Mouse (Mus musculus) gastrocnemius, postnatal 36 days (tissue): Measurements from ENCODE around the gene Foxe1. TPM values are rescaled to one million over a fixed set of nuclear protein-coding genes. Genes with fewer than 3 reads are reported as not detected.

Experiments used
- DNase-seq, 2 experiments: peaks; one replicate each; pipeline ENCODE4 v3.0.0; 2022
- intact Hi-C: fragments of 180-260 bp; cut with DNase I; formaldehyde crosslinking; loops from one replicate; pipeline ENCODE4 v1.15.1; 2025
- long read RNA-seq, 2 experiments: library from polyadenylated mRNA; stranded (forward); transcript quantifications; one replicate each; pipeline ENCODE4 v2.0.0; 2021
- total RNA-seq, 2 experiments: library from RNA; stranded (reverse); gene quantifications; 2 replicates each; pipeline ENCODE4 v1.2.3; 2021

The Foxe1 gene
- not detected for total RNA-seq
- long read RNA-seq, experiment 1 = 0 reads
- long read RNA-seq, experiment 2 = 0 reads

GRCm38 (mm10) chr4:46343596-46344260 lies at the start of gene Foxe1:
Gene Foxe1, plus strand, starts transcription at chr4:46343609.
- intact Hi-C loops = no loop called here
- no peak for DNase-seq

- intact Hi-C loops = no loop called here
These were observed 39.3 kb upstream of the Foxe1 start for GRCm38 (mm10) chr4:46304071-46304470.

GRCm38 (mm10) chr4:46304757-46305384 lies 38.5 kb upstream of the Foxe1 start:
- intact Hi-C loops = no loop called here

More at GRCm38 (mm10) chr4:46304071-46304470, 39.3 kb upstream of the Foxe1 start:
- DNase-seq = peak; percentile 44 to 46

GRCm38 (mm10) chr4:46305436-46305835 lies 38.0 kb upstream of the Foxe1 start:
- no peak for DNase-seq

More at GRCm38 (mm10) chr4:46304757-46305384, 38.5 kb upstream of the Foxe1 start:
- peak; percentile 79 to 83 for DNase-seq

GRCm38 (mm10) chr4:46307341-46307740 lies 36.1 kb upstream of the Foxe1 start:
- intact Hi-C loops = no loop called here
- DNase-seq = no peak

More at GRCm38 (mm10) chr4:46305436-46305835, 38.0 kb upstream of the Foxe1 start:
- intact Hi-C loops = no loop called here

- no peak for DNase-seq
- intact Hi-C loops = no loop called here
These were observed 35.5 kb upstream of the Foxe1 start for GRCm38 (mm10) chr4:46307869-46308268.

- no peak for DNase-seq
- intact Hi-C loops = no loop called here
These were observed 31.8 kb upstream of the Foxe1 start for GRCm38 (mm10) chr4:46311631-46312030.

- intact Hi-C loops = no loop called here
- DNase-seq = no peak
These were observed 21.5 kb upstream of the Foxe1 start for GRCm38 (mm10) chr4:46321730-46322389.

GRCm38 (mm10) chr4:46322715-46323114 lies 20.7 kb upstream of the Foxe1 start:
- DNase-seq = no peak
- intact Hi-C loops = no loop called here

GRCm38 (mm10) chr4:46328906-46329305 lies 14.5 kb upstream of the Foxe1 start:
- intact Hi-C loops = no loop called here
- DNase-seq = no peak

GRCm38 (mm10) chr4:46335846-46336245 lies 7.6 kb upstream of the Foxe1 start:
- intact Hi-C loops = no loop called here
- DNase-seq = no peak

GRCm38 (mm10) chr4:46337990-46338389 lies 5.4 kb upstream of the Foxe1 start:
- intact Hi-C loops = no loop called here
- DNase-seq = no peak

GRCm38 (mm10) chr4:46339026-46339425 lies 4.4 kb upstream of the Foxe1 start:
- DNase-seq = no peak
- intact Hi-C loops = no loop called here

- intact Hi-C loops = no loop called here
- no peak for DNase-seq
These were observed 3.8 kb upstream of the Foxe1 start for GRCm38 (mm10) chr4:46339584-46339983.

- intact Hi-C loops = no loop called here
- no peak for DNase-seq
These were observed 1.4 kb upstream of the Foxe1 start for GRCm38 (mm10) chr4:46341831-46342680.

GRCm38 (mm10) chr4:46342711-46343286 lies 610 bp upstream of the Foxe1 start:
- intact Hi-C loops = no loop called here
- no peak for DNase-seq

- intact Hi-C loops = no loop called here
- no peak for DNase-seq
These were observed 879 bp downstream of the Foxe1 start for GRCm38 (mm10) chr4:46344288-46344687.

GRCm38 (mm10) chr4:46345056-46345772 lies 1.8 kb downstream of the Foxe1 start:
- intact Hi-C loops = no loop called here
- DNase-seq = no peak

- intact Hi-C loops = no loop called here
- no peak for DNase-seq
These were observed 2.3 kb downstream of the Foxe1 start for GRCm38 (mm10) chr4:46345773-46346100.

- DNase-seq = no peak
- intact Hi-C loops = no loop called here
These were observed 2.8 kb downstream of the Foxe1 start for GRCm38 (mm10) chr4:46346221-46346620.
